Mouse (Mus musculus): ENCODE measurements around the gene Igsf23. TPM values are rescaled to one million over a fixed set of nuclear protein-coding genes. Genes with fewer than 3 reads are reported as not detected.
"Not testable (repeated sequence)": the region's sequence is repeated elsewhere in the genome, so short reads cannot be mapped to it uniquely, and the experiment has no call there.

The Igsf23 gene
- total RNA-seq, 2 experiments from 2014 or later = not detected

DNA sequence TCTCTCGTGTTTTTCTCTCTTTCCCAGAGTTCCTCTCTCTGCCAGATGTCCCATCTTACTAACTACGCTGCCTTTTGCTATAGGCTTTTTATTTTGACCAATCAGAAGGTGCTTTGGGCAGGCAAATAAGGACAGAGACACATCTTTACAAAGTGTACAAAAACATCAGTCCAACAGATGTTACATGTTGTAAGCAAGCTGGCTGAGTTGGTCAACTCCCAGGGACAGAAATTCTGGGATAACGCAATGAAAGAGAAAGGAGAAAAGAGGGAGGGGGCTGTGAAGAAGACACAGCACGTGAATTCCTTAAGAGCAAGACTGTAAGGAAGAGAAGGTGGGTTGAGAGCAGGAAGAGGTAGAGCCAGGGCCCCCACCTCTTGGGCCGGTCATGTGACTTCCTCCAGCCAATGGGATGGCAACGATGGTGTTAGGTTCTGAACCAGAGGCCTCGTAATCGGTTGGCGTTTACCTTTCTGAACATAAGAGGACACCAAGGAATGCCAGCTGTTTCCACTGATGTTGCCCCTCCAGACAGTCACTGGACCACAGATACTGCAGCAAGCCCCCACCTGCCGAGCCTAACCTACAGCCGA, 13.2 kb downstream of the Igsf23 start:
- intact Hi-C loops (cut with DNase I; ENCODE audit: low total_unique reads) = no loop called here
- no peak for DNase-seq

DNA sequence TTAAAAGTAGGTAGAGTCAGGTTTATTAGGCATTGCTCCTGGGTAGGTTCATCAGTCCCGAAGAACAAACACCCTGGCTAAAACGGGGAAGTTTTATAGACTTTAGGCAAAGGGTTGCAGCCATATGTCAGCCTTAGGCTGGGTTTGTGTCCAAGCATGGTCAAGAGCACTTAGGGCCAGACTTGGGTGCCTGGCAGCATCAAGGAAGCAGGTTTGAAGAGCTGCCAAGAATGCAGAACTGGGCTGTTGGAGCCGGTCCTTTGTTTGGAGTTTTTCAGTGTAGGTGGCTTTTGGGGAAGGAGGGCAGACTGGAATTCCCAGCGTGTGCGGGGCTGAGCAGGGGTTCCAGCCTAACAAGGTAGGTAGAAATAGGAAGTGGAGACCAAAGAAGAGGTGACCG, 14.6 kb downstream of the Igsf23 start:
- intact Hi-C loops (cut with DNase I; ENCODE audit: low total_unique reads) = no loop called here
- no peak for DNase-seq

DNA sequence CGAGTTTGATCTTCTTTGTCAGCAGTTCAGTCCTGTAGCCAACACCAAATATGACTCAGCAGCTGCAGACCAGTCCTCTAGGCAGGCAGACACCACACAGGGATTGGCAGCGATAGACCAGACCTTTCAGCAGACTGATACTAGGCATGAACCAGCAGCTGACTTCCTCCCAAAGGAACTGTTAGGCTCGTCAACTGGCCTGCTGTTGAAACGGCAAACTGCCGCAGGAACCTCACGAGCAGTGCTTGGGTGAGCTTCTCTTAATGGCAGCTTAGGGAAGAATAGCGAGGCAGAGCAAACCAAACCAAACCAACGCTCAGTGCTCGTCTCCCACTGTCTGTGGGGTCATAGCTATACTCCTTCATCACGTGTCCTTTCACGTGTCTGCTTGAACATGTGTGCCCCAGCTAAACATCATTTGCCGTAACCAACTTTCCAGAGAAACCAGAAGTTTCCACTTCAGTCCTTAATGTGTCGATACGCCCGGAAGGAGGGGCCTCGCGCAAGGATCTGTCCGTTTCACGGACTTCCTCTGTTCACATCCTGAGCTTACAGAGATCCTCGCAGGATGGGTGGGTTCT, 15.3 kb downstream of the Igsf23 start:
- DNase-seq = no peak
- intact Hi-C loops (cut with DNase I; ENCODE audit: low total_unique reads) = no loop called here

DNA sequence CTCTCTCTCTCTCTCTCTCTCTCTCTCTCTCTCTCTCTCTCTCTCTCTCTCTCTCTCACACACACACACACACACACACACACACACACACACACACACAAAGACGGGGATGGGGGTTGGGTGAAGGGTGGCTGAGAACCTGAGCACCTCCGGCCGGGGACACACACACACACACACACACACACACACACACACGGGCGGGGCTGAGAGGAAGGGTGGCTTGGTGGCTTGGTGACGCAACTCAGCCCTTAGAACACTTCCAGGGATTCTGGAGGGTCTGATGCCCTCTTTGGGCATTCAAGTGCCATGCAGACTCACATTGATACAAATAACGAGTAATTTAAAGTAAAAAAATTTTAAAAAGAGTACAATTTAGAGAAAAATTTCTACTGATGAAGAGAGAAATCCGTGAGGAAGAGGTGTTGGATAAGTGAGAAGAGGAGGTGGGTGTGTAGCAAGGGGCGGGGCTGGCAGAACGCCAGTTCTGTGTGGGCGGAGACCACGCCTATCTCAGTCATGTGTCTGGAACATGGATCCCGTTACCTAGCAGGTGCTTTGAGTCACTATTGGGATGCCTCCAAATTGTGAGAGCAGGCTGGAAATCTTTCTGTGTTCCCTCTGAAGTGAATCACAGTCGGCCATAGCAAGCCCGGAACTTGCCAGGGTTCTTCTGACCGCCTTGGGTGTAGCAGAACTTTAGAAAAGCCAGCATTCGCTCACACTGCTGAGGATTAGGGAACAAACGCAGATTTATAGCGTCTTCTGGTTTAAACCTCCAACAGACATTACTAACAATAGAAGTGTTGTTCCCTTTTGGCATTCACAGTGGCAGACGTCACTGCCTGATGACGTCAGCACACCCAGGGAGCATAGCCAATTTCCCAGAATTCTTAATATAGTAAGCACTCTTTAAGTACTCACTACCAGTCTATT, 17.4 kb downstream of the Igsf23 start:
- intact Hi-C loops (cut with DNase I; ENCODE audit: low total_unique reads) = no loop called here
- peak; percentile 67 for DNase-seq

- no peak for DNase-seq
- intact Hi-C loops (cut with DNase I; ENCODE audit: low total_unique reads) = no loop called here
These were observed 18.3 kb downstream of the Igsf23 start for GRCm38 (mm10) chr7:19932133-19932876.

- intact Hi-C loops (cut with DNase I; ENCODE audit: low total_unique reads); DNase-seq: not testable (repeated sequence)
These were observed 20.1 kb downstream of the Igsf23 start for GRCm38 (mm10) chr7:19930481-19930880.

DNA sequence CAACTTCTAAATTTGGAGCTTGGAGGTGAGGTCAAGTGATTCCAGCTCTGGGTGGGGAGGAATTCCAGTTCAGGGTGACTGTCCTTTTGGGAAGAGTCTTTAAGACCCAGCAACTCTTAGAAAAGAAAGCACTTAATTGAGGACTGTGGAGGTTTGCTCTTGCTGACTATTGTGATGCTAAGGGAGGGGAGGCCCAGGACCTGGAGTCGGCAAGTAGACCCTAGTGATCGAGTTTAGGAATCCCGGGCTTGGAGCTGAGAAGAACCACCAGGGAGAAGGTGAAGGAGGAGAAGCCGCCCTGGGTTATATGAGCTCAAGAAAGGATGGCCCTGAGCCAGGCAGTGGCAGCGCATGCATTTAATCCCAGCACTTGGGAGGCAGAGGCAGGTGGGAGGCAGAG, 22.1 kb downstream of the Igsf23 start:
- DNase-seq = no peak
- intact Hi-C loops (cut with DNase I; ENCODE audit: low total_unique reads) = no loop called here

DNA sequence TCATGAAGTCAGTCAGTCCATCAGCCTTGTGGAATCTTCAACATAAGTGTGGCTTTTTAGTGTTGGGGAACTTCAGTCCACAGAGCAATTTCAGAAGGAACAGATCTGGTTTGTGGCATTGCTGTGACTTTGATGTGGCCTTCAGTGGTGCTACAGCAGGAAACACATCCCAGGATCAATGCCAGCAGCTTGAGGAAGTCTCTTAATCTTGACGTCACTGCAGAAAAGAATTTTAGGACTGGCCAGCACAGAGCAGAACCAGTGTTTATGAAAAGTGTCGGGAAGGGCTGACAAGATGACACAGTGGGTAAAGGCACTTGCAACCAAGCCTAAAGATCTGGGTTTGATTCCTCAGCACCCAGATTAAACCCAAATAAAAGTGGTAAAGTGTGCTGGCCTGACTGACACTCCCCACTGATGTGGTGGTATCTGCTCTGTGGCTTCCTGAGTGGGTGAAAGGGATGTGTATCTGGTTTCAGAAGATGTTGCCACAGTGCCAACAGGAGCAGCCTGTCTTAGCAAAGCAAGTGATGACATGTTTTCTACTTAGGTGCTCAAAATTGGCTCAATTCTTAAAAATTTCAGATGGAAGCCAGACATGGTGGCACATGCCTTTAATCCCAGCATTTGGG, 23.6 kb downstream of the Igsf23 start:
- intact Hi-C loops (cut with DNase I; ENCODE audit: low total_unique reads) = no loop called here
- no peak for DNase-seq

- intact Hi-C loops (cut with DNase I; ENCODE audit: low total_unique reads) = no loop called here
- DNase-seq = no peak
These were observed 25.2 kb downstream of the Igsf23 start for GRCm38 (mm10) chr7:19925376-19925775.

DNA sequence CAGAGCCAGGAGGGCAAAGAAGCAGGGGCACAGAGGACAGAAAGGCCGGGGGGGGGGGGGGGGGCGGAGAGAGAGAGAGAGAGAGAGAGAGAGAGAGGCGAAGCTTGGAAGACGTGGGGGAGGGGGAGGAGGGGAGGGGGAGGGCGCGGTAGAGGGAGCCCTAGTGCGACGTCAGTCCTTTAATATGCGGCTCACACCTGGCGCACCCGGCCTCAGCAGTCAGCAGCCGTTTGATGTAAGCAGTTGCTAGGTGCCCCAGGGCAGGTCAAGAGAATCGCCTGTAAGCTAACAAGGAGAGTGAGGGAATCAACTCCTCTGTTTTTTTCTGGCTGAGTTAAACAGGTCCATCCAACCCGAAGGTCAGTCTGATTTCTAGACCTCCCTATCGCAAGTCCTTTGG, 26.8 kb downstream of the Igsf23 start:
- no peak for DNase-seq
- intact Hi-C loops (cut with DNase I; ENCODE audit: low total_unique reads) = no loop called here

GRCm38 (mm10) chr7:19923354-19923753, 27.2 kb downstream of the Igsf23 start:
- intact Hi-C loops (cut with DNase I; ENCODE audit: low total_unique reads) = no loop called here
- DNase-seq = no peak

DNA sequence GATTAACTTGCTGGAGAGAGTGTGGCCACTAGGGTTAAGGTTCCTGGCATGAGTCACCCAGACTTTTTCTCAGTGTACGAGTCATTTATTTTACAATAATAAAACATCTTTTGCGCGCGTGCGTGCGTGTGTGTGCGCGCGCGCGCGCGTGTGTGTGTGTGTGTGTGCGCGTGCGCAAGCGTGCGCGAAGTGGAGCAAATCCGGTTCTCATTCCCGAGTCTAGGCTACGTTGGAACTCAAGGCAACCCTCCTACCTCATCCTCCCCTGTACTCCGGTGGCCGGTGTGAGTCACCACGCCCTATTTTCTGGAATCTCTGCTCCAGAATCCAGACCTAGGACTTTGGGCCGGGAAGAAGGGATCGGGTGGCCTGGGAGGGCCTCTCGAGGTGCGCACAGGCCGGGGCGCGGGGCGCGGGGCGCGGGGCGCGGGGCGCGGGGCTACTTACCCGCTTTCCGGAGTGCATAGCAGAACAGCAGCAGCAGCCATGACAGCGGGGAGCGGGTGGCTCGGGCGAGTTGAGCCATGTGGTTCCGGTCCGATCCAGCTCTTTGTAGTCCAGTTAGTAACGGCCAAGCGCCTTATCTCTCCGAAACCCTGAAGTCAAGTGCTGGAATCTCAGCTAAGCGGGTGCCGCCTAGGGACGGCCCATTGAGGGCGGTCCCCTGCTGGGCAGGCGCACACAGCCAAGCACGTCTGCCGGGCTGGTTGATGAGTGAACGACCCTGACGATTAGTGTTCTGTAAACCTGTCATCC, 29.9 kb downstream of the Igsf23 start, which contains the start of gene Pvr:
TSS of gene Pvr (minus strand) at position 655 of the 756 bp plus-strand sequence.
- intact Hi-C loops (cut with DNase I; ENCODE audit: low total_unique reads) = no loop called here
- DNase-seq = peak; percentile 71

DNA sequence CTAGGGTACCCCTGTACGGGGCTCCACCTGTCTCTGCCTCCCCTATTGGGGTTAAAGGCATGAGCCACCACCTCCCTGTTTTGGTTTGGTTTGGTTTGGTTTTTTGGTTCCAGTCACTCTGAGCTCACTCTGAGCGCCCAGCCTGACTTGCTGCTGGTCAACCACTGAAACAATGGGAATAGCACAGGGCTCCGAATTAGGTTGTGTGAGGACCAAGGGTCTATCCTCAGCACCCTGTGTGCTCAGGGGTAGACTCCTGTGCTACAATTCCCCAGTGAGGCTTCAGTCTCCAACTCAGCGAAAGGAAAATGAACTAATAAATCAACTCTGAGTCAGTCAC, 30.4 kb downstream of the Igsf23 start:
- intact Hi-C loops (cut with DNase I; ENCODE audit: low total_unique reads) = no loop called here

GRCm38 (mm10) chr7:19914558-19914957, 36.0 kb downstream of the Igsf23 start:
- intact Hi-C loops (cut with DNase I; ENCODE audit: low total_unique reads) = no loop called here
- no peak for DNase-seq

More for the DNA sequence above, 30.4 kb downstream of the Igsf23 start:
- no peak for DNase-seq

- intact Hi-C loops (cut with DNase I; ENCODE audit: low total_unique reads) = loop anchor here (2.0 kb wide), 1 partner anchor 41 kb away; no protein-coding TSS in a partner anchor
- DNase-seq = peak; percentile 40
These were observed 38.6 kb downstream of the Igsf23 start for GRCm38 (mm10) chr7:19911695-19912524.

DNA sequence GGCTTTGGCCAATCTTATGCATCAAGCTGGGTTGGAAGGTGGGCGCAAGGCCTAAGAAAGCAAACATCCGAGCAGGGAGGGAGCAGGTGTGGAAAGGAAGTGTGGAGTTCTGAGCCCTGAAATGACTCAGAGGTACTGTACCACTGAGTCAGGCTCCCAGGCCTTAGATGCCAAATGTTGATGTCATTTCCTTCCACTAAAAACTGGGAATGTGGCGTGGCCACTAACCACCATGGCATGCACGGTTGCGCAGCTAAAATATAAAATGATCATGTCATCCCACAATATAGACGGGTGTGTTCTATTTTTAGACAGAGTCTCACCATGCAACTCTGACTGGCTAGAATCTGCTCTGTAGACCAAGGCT, 39.3 kb downstream of the Igsf23 start:
- no peak for DNase-seq
- intact Hi-C loops (cut with DNase I; ENCODE audit: low total_unique reads) = loop anchor here (2.0 kb wide), 1 partner anchor 42 kb away; no protein-coding TSS in a partner anchor

GRCm38 (mm10) chr7:19910421-19911291, 39.9 kb downstream of the Igsf23 start:
- DNase-seq = peak; percentile 81
- intact Hi-C loops (cut with DNase I; ENCODE audit: low total_unique reads) = loop anchor here (2.0 kb wide), 1 partner anchor 42 kb away; no protein-coding TSS in a partner anchor

All from gastrocnemius, postnatal 14 days (tissue).